Mouse (Mus musculus) subcutaneous adipose tissue, adult 2 months (tissue): ENCODE data around the gene Dynlt1b. TPM values are rescaled to one million over a fixed set of nuclear protein-coding genes. Genes with fewer than 3 reads are reported as not detected.

ENCODE experiments used
- polyA plus RNA-seq: library from polyadenylated mRNA; depleted of rRNA; stranded (reverse); fragments of >200 nt; gene quantifications from 2 replicates; pipeline ENCODE4 v1.2.3, GENCODE M21; 2012; ENCODE audit warnings: low replicate concordance; rRNA removed

Gene Dynlt1b
- 223 and 241 TPM in 2 replicates for polyA plus RNA-seq

DNA sequence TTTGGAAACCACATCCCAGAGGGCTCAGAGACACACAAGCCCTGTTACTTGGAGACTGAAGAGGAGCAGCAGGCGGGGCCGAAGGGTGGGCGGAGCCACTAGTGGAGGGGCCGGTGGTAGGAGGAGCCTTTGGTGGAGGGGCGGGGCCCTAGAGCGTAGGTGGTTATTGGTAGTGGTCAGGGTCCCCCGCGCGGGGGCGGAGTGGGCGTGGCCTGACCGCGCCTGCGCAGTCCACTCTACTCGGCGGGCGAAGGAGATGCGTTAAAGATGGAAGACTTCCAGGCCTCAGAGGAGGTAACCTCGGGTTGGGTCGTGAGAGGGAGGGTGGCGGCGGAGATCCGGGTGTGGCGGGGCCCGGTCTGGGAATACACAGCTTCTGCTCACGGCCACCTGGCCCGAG lies at the start of gene Dynlt1b:
TSS of gene Dynlt1b (plus strand) at position 168 of the 400 bp plus-strand sequence.

Other genes with a start within 250 kb of the Dynlt1b start
- 15.7 and 23.3 TPM in 2 replicates for gene Tmem181a, start 173.3 kb upstream of the Dynlt1b start, polyA plus RNA-seq
- gene Dynlt1a, start 112.6 kb upstream of the Dynlt1b start, polyA plus RNA-seq, result 4.3 and 4.7 TPM in 2 replicates
- 8.3 and 15.5 TPM in 2 replicates for gene Dynlt1c, start 171.6 kb downstream of the Dynlt1b start, polyA plus RNA-seq
- 49.0 and 76.3 TPM in 2 replicates for gene Dynlt1f, start 225.8 kb downstream of the Dynlt1b start, polyA plus RNA-seq
- 0.79 and 0.84 TPM in 2 replicates for gene Sytl3, start 229.0 kb downstream of the Dynlt1b start, polyA plus RNA-seq